Mouse (Mus musculus): Measurements from ENCODE around the gene Pim2. TPM values are rescaled to one million over a fixed set of nuclear protein-coding genes. Genes with fewer than 3 reads are reported as not detected.
A peak's percentile ranks its signal among the peaks of the same experiment; 100 is the strongest.

Gene Pim2
- polyA plus RNA-seq, 1 experiment from 2014 or later, result 7.1 TPM

DNA sequence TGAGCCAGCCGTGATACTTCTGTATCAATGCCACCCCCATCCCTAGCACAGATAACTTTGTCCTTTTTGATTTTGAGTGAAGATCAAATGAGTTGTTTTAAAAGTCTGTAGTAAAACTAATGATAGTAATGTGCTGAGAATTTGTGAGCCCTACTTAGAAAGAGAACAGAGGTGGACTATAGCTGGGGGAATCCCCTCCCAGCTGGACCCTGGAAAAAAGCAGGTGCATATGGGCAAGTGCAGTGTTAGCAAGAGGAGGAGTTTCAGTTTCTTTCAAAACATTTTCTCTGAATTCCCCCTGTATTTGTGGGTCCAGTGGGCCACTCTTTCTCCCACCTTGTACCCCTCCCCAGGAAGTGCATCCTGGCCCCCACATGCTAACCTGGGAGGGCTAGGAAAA, 14.9 kb upstream of the Pim2 start:
- Histone ChIP-seq H3K27ac (ENCODE audit: low read depth, low read length) (no peak overlapping the region), H3K9me3 (ENCODE audit: control insufficient read depth, low read length) (no peaks in the 10 kb centered on the region), H3K27me3 (ENCODE audit: control insufficient read depth, insufficient read depth, low read length) (no peaks in the 10 kb centered on the region), H3K4me1 (replicated peaks; ENCODE audit: control insufficient read depth, insufficient read depth, low read length) (no peaks in the 10 kb centered on the region), H3K36me3 (ENCODE audit: control insufficient read depth, insufficient read depth, low read length) (no peaks in the 10 kb centered on the region), H3K4me2 (replicated peaks; ENCODE audit: low read depth, low read length) (no peak overlapping the region), H3K4me3 (ENCODE audit: low read depth, low read length) (no peak overlapping the region), H3K9ac (ENCODE audit: low read depth, low read length) (no peak overlapping the region)
- no peak for DNase-seq (ENCODE audit: low spot score)
- 88% methylated on average over 1 of the region's 1 CpGs for WGBS
- ATAC-seq (ENCODE audit: low FRiP score), result no peak

DNA sequence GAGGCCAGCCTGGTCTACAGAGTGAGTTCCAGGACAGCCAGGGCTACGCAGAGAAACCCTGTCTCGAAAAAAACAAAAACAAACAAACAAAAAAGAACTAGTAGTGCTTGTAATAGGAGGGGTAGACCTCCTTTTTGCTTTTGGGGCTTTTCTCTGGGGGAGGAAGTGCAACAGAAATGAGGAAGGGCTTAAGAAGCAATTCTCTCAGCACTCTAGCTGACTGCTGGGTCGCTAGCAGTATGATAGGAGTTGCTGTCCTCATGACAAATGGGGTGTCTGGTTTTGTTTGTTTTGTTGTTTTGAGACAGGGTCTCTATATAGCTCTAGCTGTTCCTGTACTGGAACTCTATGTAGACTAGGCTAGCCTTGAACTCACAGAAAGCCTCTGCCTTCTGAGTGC, 13.5 kb upstream of the Pim2 start:
- no peaks in the 10 kb centered on the region for H3K27me3 ChIP-seq (ENCODE audit: control insufficient read depth, insufficient read depth, low read length)
- H3K27ac ChIP-seq (ENCODE audit: low read depth, low read length), result no peak overlapping the region
- H3K9ac ChIP-seq (ENCODE audit: low read depth, low read length), result no peak overlapping the region
- no peaks in the 10 kb centered on the region for H3K36me3 ChIP-seq (ENCODE audit: control insufficient read depth, insufficient read depth, low read length)
- no peak for ATAC-seq (ENCODE audit: low FRiP score)
- H3K4me2 ChIP-seq (replicated peaks; ENCODE audit: low read depth, low read length), result no peak overlapping the region
- H3K4me3 ChIP-seq (ENCODE audit: low read depth, low read length), result no peak overlapping the region
- DNase-seq (ENCODE audit: low spot score), result no peak
- H3K9me3 ChIP-seq (ENCODE audit: control insufficient read depth, low read length), result no peaks in the 10 kb centered on the region
- no peaks in the 10 kb centered on the region for H3K4me1 ChIP-seq (replicated peaks; ENCODE audit: control insufficient read depth, insufficient read depth, low read length)
- 79% methylated on average over 3 of the region's 3 CpGs for WGBS

DNA sequence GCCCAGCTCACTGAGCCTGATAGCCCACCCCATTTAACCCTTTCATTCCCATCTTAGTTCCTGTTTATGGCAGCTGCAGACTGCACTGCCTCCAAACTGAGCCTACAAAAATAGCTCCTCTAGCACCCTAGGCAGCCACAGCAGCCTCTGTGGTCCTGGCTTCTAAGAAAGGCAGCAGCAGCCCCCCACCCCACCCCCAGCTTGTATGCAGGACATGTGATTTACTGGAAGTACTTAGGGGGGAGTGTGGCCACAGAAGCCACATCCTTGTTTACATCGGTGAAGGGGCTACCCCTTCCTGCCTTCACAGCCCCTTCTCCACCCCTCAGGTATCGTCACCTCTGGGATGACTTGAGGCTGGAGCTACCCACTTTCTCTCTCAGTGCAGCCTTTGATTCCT, 12.7 kb upstream of the Pim2 start:
- Histone ChIP-seq H3K36me3 (ENCODE audit: control insufficient read depth, insufficient read depth, low read length) (no peaks in the 10 kb centered on the region), H3K4me1 (replicated peaks; ENCODE audit: control insufficient read depth, insufficient read depth, low read length) (no peaks in the 10 kb centered on the region), H3K9ac (ENCODE audit: low read depth, low read length) (no peak overlapping the region), H3K9me3 (ENCODE audit: control insufficient read depth, low read length) (no peaks in the 10 kb centered on the region), H3K4me2 (replicated peaks; ENCODE audit: low read depth, low read length) (no peak overlapping the region), H3K27me3 (ENCODE audit: control insufficient read depth, insufficient read depth, low read length) (no peaks in the 10 kb centered on the region), H3K4me3 (ENCODE audit: low read depth, low read length) (no peak overlapping the region), H3K27ac (ENCODE audit: low read depth, low read length) (no peak overlapping the region)
- no peak for DNase-seq (ENCODE audit: low spot score)
- no peak for ATAC-seq (ENCODE audit: low FRiP score)
- 70% methylated on average over 2 of the region's 2 CpGs for WGBS

DNA sequence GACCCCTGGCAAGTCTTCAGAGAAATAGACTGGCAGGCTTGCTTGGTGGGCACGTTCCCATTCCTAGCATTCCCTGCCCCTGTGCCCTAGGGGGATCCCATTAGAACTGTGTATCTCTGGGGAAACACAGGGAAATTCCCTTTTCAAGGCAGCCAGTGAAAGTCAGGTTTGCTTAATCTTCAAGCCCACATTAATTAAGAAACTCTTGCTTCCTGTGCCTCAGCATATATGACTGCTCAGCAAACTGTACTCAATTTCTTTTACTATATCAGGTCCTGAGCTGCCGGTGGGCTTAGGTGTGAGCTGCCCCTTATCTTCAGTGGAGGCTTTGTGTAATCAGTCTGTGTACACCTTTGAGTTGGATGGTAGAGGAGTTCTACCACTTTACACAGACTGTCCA, 12.3 kb upstream of the Pim2 start:
- no peak overlapping the region for H3K27ac ChIP-seq (ENCODE audit: low read depth, low read length)
- no peaks in the 10 kb centered on the region for H3K27me3 ChIP-seq (ENCODE audit: control insufficient read depth, insufficient read depth, low read length)
- no peak overlapping the region for H3K4me3 ChIP-seq (ENCODE audit: low read depth, low read length)
- no peak overlapping the region for H3K9ac ChIP-seq (ENCODE audit: low read depth, low read length)
- DNase-seq (ENCODE audit: low spot score) (no peak), ATAC-seq (ENCODE audit: low FRiP score) (no peak)
- no peak overlapping the region for H3K4me2 ChIP-seq (replicated peaks; ENCODE audit: low read depth, low read length)
- H3K4me1 ChIP-seq (replicated peaks; ENCODE audit: control insufficient read depth, insufficient read depth, low read length), result no peaks in the 10 kb centered on the region
- no peaks in the 10 kb centered on the region for H3K9me3 ChIP-seq (ENCODE audit: control insufficient read depth, low read length)
- WGBS, result 81% methylated on average over 2 of the region's 2 CpGs
- no peaks in the 10 kb centered on the region for H3K36me3 ChIP-seq (ENCODE audit: control insufficient read depth, insufficient read depth, low read length)

DNA sequence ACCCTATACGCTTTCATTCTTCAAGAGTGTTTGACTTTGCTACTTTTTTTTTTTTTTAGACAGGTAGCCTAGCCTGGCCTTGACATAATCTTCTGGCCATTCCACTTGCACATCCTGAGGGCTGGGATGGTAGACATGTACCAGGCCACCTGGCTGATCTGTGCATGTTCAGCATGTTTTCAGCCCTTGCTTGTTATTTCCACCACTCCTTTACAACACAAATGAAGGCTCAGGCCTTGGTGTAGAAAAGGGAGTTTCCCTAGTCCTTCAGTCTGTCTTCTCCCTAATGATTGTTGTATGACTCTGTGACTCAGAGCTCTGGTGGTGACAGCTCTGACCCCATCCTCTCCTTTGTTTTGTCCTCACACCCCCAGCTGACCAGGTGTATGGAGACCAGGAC, 10.9 kb upstream of the Pim2 start:
- H3K36me3 ChIP-seq (ENCODE audit: control insufficient read depth, insufficient read depth, low read length), result no peaks in the 10 kb centered on the region
- H3K4me2 ChIP-seq (replicated peaks; ENCODE audit: low read depth, low read length), result no peak overlapping the region
- no peak for ATAC-seq (ENCODE audit: low FRiP score)
- H3K27ac ChIP-seq (ENCODE audit: low read depth, low read length), result no peak overlapping the region
- no peak overlapping the region for H3K9ac ChIP-seq (ENCODE audit: low read depth, low read length)
- WGBS, result 100% methylated on average over 1 of the region's 1 CpGs
- H3K4me3 ChIP-seq (ENCODE audit: low read depth, low read length), result no peak overlapping the region
- H3K9me3 ChIP-seq (ENCODE audit: control insufficient read depth, low read length), result no peaks in the 10 kb centered on the region
- no peaks in the 10 kb centered on the region for H3K27me3 ChIP-seq (ENCODE audit: control insufficient read depth, insufficient read depth, low read length)
- no peaks in the 10 kb centered on the region for H3K4me1 ChIP-seq (replicated peaks; ENCODE audit: control insufficient read depth, insufficient read depth, low read length)
- no peak for DNase-seq (ENCODE audit: low spot score)

DNA sequence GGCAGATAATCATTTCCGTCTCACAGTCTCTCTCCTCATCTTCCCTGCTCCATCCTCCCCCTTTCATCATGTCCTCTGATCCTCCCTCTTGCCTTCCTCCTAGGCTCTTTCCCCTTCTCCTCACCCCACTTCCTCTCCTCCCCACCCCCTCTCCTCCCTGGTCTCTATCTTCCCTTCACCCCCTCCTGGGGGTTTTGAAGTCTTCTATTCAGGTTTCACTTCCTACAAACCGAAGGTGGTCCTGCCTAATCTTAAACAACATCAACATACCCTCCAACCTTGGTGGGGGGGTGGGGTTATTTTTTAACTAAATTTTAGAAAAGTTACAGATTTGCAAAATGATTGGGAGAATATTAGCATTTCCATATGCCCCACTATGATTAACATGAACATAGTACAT, 9.6 kb upstream of the Pim2 start:
- H3K4me2 ChIP-seq (replicated peaks; ENCODE audit: low read depth, low read length), result no peak overlapping the region
- DNase-seq (ENCODE audit: low spot score) (no peak), ATAC-seq (ENCODE audit: low FRiP score) (no peak)
- no peaks in the 10 kb centered on the region for H3K9me3 ChIP-seq (ENCODE audit: control insufficient read depth, low read length)
- no peaks in the 10 kb centered on the region for H3K4me1 ChIP-seq (replicated peaks; ENCODE audit: control insufficient read depth, insufficient read depth, low read length)
- no peak overlapping the region for H3K9ac ChIP-seq (ENCODE audit: low read depth, low read length)
- H3K4me3 ChIP-seq (ENCODE audit: low read depth, low read length), result no peak overlapping the region
- H3K36me3 ChIP-seq (ENCODE audit: control insufficient read depth, insufficient read depth, low read length), result no peaks in the 10 kb centered on the region
- H3K27ac ChIP-seq (ENCODE audit: low read depth, low read length), result no peak overlapping the region
- 35% methylated on average over 2 of the region's 2 CpGs for WGBS
- no peaks in the 10 kb centered on the region for H3K27me3 ChIP-seq (ENCODE audit: control insufficient read depth, insufficient read depth, low read length)

DNA sequence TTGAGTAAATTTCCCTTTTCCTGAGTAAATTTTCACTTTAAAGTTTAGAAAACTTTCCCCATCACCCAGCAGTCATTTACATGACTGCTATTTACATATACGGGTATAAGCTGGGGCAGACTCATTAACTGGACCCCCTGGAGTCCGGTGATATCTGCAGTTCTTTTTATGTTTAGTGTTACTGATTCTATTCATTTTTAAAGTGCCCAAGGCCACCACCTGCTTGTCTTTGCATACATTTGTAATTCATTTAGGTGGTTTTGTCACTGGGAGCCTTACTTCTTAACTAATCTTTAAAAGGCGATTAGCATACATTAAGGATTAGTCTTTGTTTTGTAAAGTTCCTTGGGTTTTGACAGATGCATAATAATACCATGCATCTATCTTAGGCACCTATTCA, 8.2 kb upstream of the Pim2 start:
- H3K4me2 ChIP-seq (replicated peaks; ENCODE audit: low read depth, low read length), result no peak overlapping the region
- H3K36me3 ChIP-seq (ENCODE audit: control insufficient read depth, insufficient read depth, low read length), result no peaks in the 10 kb centered on the region
- no peak overlapping the region for H3K27ac ChIP-seq (ENCODE audit: low read depth, low read length)
- no peak for DNase-seq (ENCODE audit: low spot score)
- no peak overlapping the region for H3K4me3 ChIP-seq (ENCODE audit: low read depth, low read length)
- WGBS, result 31% methylated on average over 3 of the region's 3 CpGs
- H3K27me3 ChIP-seq (ENCODE audit: control insufficient read depth, insufficient read depth, low read length), result no peaks in the 10 kb centered on the region
- no peak for ATAC-seq (ENCODE audit: low FRiP score)
- no peaks in the 10 kb centered on the region for H3K4me1 ChIP-seq (replicated peaks; ENCODE audit: control insufficient read depth, insufficient read depth, low read length)
- no peaks in the 10 kb centered on the region for H3K9me3 ChIP-seq (ENCODE audit: control insufficient read depth, low read length)
- H3K9ac ChIP-seq (ENCODE audit: low read depth, low read length), result no peak overlapping the region

DNA sequence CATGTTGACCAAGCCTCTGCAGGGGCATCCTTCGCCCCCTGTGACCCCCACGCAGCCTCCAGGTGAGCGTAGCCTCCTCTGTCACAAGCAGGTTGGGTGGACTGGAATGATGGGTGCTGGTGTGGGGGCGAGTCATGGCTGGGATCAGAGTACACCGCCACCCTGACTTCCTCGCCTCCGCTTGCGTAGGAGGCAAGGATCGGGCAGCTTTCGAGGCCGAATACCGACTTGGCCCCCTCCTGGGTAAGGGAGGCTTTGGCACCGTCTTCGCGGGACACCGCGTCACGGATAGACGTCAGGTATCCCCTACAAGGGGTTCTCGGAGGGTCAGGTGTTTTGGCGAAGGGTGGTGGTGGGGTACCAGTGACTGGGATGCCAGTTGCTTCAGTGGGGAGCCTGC, 433 bp downstream of the Pim2 start:
- Histone ChIP-seq H3K4me2 (replicated peaks; ENCODE audit: low read depth, low read length) (peak overlapping the region; percentile 89), H3K4me1 (replicated peaks; ENCODE audit: control insufficient read depth, insufficient read depth, low read length) (0 out of 2 replicates have a peak, but pooled peaks cover 2% of the 10 kb centered on the region), H3K27me3 (ENCODE audit: control insufficient read depth, insufficient read depth, low read length) (no peaks in the 10 kb centered on the region), H3K4me3 (ENCODE audit: low read depth, low read length) (peak overlapping the region; percentile 42), H3K9me3 (ENCODE audit: control insufficient read depth, low read length) (no peaks in the 10 kb centered on the region), H3K9ac (ENCODE audit: low read depth, low read length) (peak overlapping the region; percentile 42), H3K27ac (ENCODE audit: low read depth, low read length) (no peak overlapping the region), H3K36me3 (ENCODE audit: control insufficient read depth, insufficient read depth, low read length) (no peaks in the 10 kb centered on the region)
- DNase-seq (ENCODE audit: low spot score) (peak; percentile 14), ATAC-seq (ENCODE audit: low FRiP score) (peak; percentile 42; the same call in 1 of the 2 replicates)
- WGBS, result 8% methylated on average over 21 of the region's 21 CpGs

DNA sequence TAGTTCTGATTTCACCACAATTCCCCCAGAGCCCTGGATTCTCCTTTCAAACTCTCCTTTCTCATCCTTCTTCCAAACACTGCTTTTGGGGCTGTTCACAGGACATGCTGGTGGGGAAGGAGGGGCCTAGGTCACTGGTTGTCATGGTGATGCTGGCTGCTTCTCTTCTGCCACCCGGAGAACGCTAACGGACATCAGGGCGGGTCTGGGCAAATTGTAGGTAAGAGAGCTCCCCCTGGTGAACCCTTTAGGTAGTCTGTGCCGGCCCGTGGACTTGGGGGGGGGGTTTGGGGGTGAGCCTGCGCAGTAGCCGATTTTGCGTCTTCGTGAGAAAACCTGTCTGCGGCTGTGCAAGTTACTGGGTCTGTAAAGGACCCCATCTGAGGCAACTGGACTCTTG, 1.8 kb downstream of the Pim2 start:
- H3K4me3 ChIP-seq (ENCODE audit: low read depth, low read length), result no peak overlapping the region

More for the DNA sequence above, 1.8 kb downstream of the Pim2 start:
- Histone ChIP-seq H3K27me3 (ENCODE audit: control insufficient read depth, insufficient read depth, low read length) (no peaks in the 10 kb centered on the region), H3K9me3 (ENCODE audit: control insufficient read depth, low read length) (no peaks in the 10 kb centered on the region), H3K4me1 (replicated peaks; ENCODE audit: control insufficient read depth, insufficient read depth, low read length) (peaks cover 2% of the 10 kb centered on the region; the same call in 1 of the 2 replicates), H3K36me3 (ENCODE audit: control insufficient read depth, insufficient read depth, low read length) (no peaks in the 10 kb centered on the region), H3K27ac (ENCODE audit: low read depth, low read length) (no peak overlapping the region), H3K4me2 (replicated peaks; ENCODE audit: low read depth, low read length) (peak overlapping the region; percentile 11; the same call in 1 of the 2 replicates), H3K9ac (ENCODE audit: low read depth, low read length) (no peak overlapping the region)
- ATAC-seq (ENCODE audit: low FRiP score) (peak; percentile 57), DNase-seq (ENCODE audit: low spot score) (peak; percentile 77)
- WGBS, result 7% methylated on average over 11 of the region's 11 CpGs

Data from hindbrain, embryonic 11.5 days (tissue).